Mouse (Mus musculus): Measurements from ENCODE around the gene AC129217.1. TPM values are rescaled to one million over a fixed set of nuclear protein-coding genes. Genes with fewer than 3 reads are reported as not detected.

AC129217.1 gene
- not detected in 2 replicates for polyA plus RNA-seq (2015; fragmentation: Nextera tagmentation; extraction: Ambion mirVana)

DNA sequence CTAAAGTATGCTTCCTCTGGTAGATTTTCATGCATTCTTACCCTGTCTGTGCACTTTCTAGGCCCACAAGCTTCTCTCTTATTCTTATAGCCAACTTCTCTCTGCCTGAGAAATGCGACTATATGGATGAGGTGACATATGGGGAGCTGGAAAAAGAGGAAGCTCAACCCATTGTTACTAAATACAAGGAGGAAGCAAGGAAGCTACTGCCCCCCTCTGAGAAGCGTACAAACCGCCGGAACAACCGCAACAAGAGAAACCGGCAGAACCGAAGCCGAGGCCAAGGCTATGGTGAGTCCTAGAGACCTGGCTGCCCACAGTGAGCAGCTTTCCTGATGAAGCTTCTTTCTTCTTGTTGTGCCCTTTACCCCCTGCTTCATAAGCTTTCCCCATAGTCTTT lies at the start of gene AC129217.1:
Gene AC129217.1, plus strand, starts transcription at position 114 of the 400 bp plus-strand sequence.
- Histone ChIP-seq H3K9ac (replicated peaks) (no peak within 1 kb of the TSS), H3K36me3 (peaks cover 98% of the 10 kb centered on the region), H3K4me2 (replicated peaks) (no peak within 1 kb of the TSS), H3K27me3 (no peaks in the 10 kb centered on the region), H3K4me1 (replicated peaks) (no peaks in the 10 kb centered on the region), H3K4me3 (replicated peaks) (no peak within 1 kb of the TSS), H3K27ac (no peak within 1 kb of the TSS), H3K9me3 (no peaks in the 10 kb centered on the region)
- WGBS: 92% methylated on average over 8 of the region's 8 CpGs
- no peak for ATAC-seq

DNA sequence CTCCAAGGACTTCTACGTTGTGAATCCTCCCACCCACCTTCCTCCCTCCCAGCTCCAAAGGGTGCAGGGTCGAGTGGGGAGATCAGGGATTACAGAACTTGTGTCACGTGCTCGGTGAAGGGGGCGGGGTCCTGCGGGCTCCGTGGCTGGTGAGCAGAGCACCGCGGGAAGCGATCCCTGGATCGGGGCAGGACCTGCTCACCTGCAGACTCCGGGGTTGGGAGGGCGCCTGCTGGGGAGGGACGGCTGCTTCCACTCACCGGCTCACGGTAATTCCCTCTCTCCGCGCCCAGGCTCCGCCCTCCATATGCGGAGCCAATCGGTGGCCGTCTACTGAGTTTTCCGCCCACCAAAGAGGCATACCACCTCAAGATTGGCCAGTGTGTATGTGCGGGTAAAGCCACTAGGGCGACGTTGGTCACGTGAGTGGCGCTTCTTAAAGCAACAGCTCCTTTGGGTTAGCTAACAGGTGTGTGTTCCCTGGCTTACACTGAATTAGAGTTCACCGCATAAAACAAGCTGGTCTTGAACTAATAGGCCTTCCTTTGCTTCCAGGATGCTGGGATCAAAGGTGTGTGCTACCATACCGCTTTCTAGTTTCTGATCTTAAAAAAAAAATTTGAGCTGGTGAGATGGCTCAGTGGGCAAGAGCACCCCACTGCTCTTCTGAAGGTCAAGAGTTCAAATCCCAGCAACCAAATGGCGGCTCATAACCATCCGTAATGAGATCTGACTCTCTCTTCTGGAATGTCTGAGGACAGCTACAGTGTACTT lies 43.4 kb upstream of the AC129217.1 start, which contains the start of gene Taf6l:
Gene Taf6l, minus strand, starts transcription at position 410 of the 774 bp plus-strand sequence.
- H3K27ac ChIP-seq: peak within 1 kb of the TSS; percentile 74
- peak within 1 kb of the TSS; percentile 73 for H3K4me3 ChIP-seq (replicated peaks)
- ATAC-seq: peak; percentile 100
- no peaks in the 10 kb centered on the region for H3K27me3 ChIP-seq
- WGBS: 1% methylated on average over 31 of the region's 32 CpGs
- peak within 1 kb of the TSS; percentile 72 for H3K9ac ChIP-seq (replicated peaks)
- no peaks in the 10 kb centered on the region for H3K9me3 ChIP-seq
- peaks cover 34% of the 10 kb centered on the region for H3K36me3 ChIP-seq
- peaks cover 34% of the 10 kb centered on the region for H3K4me1 ChIP-seq (replicated peaks)
- H3K4me2 ChIP-seq (replicated peaks): peak within 1 kb of the TSS; percentile 59

GRCm38 (mm10) chr19:8788521-8788920 lies 41.1 kb upstream of the AC129217.1 start:
- Histone ChIP-seq H3K4me1 (replicated peaks) (peaks cover 34% of the 10 kb centered on the region), H3K9me3 (peaks cover 3% of the 10 kb centered on the region; the same call in 1 of the 2 replicates), H3K4me2 (replicated peaks) (no peak overlapping the region), H3K27me3 (no peaks in the 10 kb centered on the region), H3K9ac (replicated peaks) (peak overlapping the region; percentile 36; the same call in 1 of the 2 replicates), H3K4me3 (replicated peaks) (no peak overlapping the region), H3K27ac (peak overlapping the region; percentile 78), H3K36me3 (peaks cover 24% of the 10 kb centered on the region)
- WGBS: 19% methylated on average over 3 of the region's 3 CpGs
- no peak for ATAC-seq

DNA sequence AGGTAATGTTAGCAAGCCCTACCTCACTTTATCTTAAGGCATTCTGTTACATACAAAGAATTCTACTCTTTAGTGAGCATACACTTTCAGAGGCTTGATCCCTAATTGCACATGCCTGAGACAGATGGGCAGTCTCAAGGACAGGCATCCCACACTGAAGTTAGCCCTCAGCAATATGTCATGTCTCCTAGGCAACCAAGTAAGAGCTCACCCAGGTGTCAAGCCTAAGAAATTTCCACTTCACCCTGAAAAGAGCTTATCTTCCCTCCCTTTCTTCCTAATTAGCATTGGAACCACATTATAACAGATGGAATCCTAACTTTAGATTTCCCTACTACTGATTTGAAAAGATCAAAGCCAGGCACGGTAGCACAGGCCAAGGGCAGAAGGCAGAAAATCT lies 40.4 kb upstream of the AC129217.1 start:
- Histone ChIP-seq H3K9me3 (peaks cover 3% of the 10 kb centered on the region; the same call in 1 of the 2 replicates), H3K36me3 (peaks cover 26% of the 10 kb centered on the region), H3K4me3 (replicated peaks) (no peak overlapping the region), H3K4me1 (replicated peaks) (peaks cover 34% of the 10 kb centered on the region), H3K27me3 (no peaks in the 10 kb centered on the region), H3K9ac (replicated peaks) (peak overlapping the region; percentile 36; the same call in 1 of the 2 replicates), H3K4me2 (replicated peaks) (no peak overlapping the region; the same call in 1 of the 2 replicates), H3K27ac (peak overlapping the region; percentile 78)
- WGBS: 20% methylated on average over 1 of the region's 1 CpGs
- no peak for ATAC-seq

DNA sequence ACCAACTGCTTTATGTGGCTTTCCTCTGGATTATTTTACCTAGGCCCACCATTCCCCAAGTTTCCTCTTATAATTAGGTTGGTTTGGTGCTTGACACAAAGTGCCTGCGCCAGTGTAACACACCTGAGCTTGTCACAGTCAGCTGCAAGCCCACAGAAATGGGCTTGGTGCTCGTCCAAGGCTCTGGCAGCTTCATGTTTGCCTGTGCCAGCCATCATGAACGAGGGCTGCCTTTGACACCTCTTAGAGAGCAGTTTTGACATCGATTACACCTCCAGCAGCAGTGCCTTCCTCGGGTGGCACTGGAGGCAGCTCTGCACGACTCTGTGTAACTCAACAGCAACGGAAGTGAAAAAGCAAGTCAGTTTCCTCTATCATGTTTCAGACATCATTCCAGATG lies 39.4 kb upstream of the AC129217.1 start:
- Histone ChIP-seq H3K4me1 (replicated peaks) (peaks cover 30% of the 10 kb centered on the region), H3K9ac (replicated peaks) (0 out of 2 replicates have a peak overlapping the region, but pooled peaks have one; percentile 3), H3K27me3 (no peaks in the 10 kb centered on the region), H3K36me3 (peaks cover 35% of the 10 kb centered on the region), H3K4me2 (replicated peaks) (no peak overlapping the region), H3K4me3 (replicated peaks) (no peak overlapping the region), H3K9me3 (peaks cover 3% of the 10 kb centered on the region; the same call in 1 of the 2 replicates), H3K27ac (no peak overlapping the region; the same call in 1 of the 2 replicates)
- no peak for ATAC-seq
- 84% methylated on average over 7 of the region's 7 CpGs for WGBS

DNA sequence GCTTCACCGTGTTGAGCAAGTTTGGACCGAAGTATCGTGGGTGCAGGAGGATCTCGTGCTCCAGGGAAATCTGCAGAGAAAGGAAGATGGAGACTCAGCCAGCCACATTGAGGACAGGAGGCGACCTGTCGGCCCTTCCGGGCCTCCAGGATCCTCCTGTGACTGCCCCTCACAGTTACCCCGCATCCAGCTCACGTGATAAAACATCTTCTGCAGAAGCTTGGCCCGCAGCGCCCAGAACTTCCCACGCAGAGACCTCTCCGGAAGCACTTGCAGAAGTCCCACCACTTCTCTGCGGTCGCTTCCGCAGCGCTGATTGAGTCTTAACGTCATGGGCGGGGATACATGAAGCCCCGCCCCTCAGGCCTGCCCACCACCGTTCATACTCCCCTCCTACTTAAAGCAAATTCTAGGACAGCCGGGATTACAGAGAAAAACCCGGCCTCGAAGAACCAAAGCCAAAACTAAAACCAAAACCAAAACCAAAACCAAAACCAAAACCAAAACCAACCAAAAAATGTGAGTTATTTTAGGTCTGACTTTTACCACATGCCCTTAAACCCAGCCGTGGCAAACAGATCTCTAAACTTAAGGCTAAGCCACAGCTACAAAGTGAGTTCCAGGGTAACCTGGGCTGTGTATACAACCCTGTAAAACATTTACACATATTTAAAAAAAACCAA lies 31.2 kb upstream of the AC129217.1 start, which contains the start of gene Polr2g:
Gene Polr2g, minus strand, starts transcription at position 314 of the 683 bp plus-strand sequence.
- 2% methylated on average over 25 of the region's 25 CpGs for WGBS
- peak within 1 kb of the TSS; percentile 86 for H3K4me3 ChIP-seq (replicated peaks)
- peak within 1 kb of the TSS; percentile 55 for H3K27ac ChIP-seq
- peaks cover 27% of the 10 kb centered on the region for H3K4me1 ChIP-seq (replicated peaks)
- H3K27me3 ChIP-seq: no peaks in the 10 kb centered on the region
- peak within 1 kb of the TSS; percentile 83 for H3K9ac ChIP-seq (replicated peaks)
- H3K4me2 ChIP-seq (replicated peaks): peak within 1 kb of the TSS; percentile 75
- H3K36me3 ChIP-seq: peaks cover 23% of the 10 kb centered on the region
- H3K9me3 ChIP-seq: no peaks in the 10 kb centered on the region
- peak; percentile 56 for ATAC-seq

DNA sequence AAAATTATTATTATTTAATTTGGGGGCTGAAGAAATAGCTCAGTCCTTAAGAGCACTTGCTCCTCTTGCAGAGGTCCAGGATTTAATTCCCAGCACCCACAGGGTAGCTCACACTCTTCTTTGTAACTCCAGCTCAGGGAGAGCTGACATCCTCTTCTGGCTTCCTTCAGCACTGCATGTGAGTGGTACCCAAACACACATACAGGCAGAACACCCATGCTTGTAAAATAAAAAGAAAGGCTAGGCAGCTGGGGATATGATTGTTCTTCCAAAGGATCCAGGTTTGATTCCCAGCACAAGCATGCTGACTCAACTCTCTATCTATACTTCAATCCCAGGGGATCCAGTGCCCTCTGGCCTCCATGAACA lies 30.6 kb upstream of the AC129217.1 start:
- ATAC-seq: no peak
- H3K27ac ChIP-seq: no peak overlapping the region
- H3K9me3 ChIP-seq: no peaks in the 10 kb centered on the region
- H3K4me2 ChIP-seq (replicated peaks): peak overlapping the region; percentile 75; the same call in 1 of the 2 replicates
- peaks cover 20% of the 10 kb centered on the region for H3K36me3 ChIP-seq
- H3K9ac ChIP-seq (replicated peaks): no peak overlapping the region
- peak overlapping the region; percentile 86 for H3K4me3 ChIP-seq (replicated peaks)
- peaks cover 32% of the 10 kb centered on the region for H3K4me1 ChIP-seq (replicated peaks)
- H3K27me3 ChIP-seq: no peaks in the 10 kb centered on the region

GRCm38 (mm10) chr19:8802130-8802821 lies 27.3 kb upstream of the AC129217.1 start, which contains the start of gene Zbtb3:
Gene Zbtb3 (plus strand): TSS chr19:8802555.
- Histone ChIP-seq H3K27ac (peak within 1 kb of the TSS; percentile 90), H3K4me2 (replicated peaks) (peak within 1 kb of the TSS; percentile 62), H3K4me3 (replicated peaks) (peak within 1 kb of the TSS; percentile 60), H3K9ac (replicated peaks) (peak within 1 kb of the TSS; percentile 71), H3K9me3 (no peaks in the 10 kb centered on the region), H3K36me3 (peaks cover 30% of the 10 kb centered on the region), H3K27me3 (no peaks in the 10 kb centered on the region), H3K4me1 (replicated peaks) (peaks cover 34% of the 10 kb centered on the region)
- WGBS: under 1% methylated on average over 30 of the region's 30 CpGs
- peak; percentile 98 for ATAC-seq

- 89% methylated on average over 9 of the region's 9 CpGs for WGBS
- peaks cover 28% of the 10 kb centered on the region for H3K4me1 ChIP-seq (replicated peaks)
- no peak for ATAC-seq
- H3K9me3 ChIP-seq: no peaks in the 10 kb centered on the region
- H3K9ac ChIP-seq (replicated peaks): peak overlapping the region; percentile 71; the same call in 1 of the 2 replicates
- H3K27ac ChIP-seq: peak overlapping the region; percentile 64; the same call in 1 of the 2 replicates
- H3K4me2 ChIP-seq (replicated peaks): peak overlapping the region; percentile 62
- peak overlapping the region; percentile 60 for H3K4me3 ChIP-seq (replicated peaks)
- peaks cover 39% of the 10 kb centered on the region for H3K36me3 ChIP-seq
- H3K27me3 ChIP-seq: no peaks in the 10 kb centered on the region
Observed at GRCm38 (mm10) chr19:8803204-8803780, 26.3 kb upstream of the AC129217.1 start.

DNA sequence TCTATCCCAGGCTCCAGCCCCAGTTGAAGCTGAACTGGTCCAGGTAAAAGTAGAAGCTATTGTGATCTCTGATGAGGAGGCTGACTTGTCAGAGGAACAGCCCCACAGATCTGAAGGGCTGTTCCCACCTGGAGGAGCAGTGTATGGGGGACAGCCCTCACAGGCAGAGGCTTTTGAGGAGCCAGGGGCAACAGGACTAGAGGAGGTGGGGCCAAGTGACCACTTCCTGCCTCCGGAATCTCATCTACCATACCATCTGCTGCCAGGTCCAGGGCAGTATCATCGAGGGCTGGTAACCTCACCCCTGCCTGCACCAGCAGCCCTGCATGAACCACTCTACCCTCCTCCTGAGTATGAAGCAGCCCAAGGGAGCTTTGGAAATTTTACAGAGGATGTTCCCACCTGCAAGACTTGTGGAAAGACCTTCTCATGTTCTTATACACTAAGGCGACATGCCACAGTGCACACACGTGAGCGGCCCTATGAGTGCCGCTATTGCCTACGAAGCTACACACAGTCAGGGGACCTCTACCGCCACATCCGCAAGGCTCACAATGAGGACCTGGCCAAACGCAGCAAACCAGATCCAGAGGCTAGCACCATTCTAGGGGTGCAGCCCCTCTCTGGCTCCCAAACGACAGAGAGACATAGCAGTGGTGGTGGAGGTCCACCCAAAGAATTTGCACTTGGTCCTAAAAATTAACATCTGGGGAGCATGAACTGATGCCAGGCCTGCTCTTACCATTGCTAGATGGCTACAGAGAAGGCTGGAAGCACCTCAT lies 25.5 kb upstream of the AC129217.1 start:
- Histone ChIP-seq H3K9me3 (no peaks in the 10 kb centered on the region), H3K9ac (replicated peaks) (no peak overlapping the region), H3K4me1 (replicated peaks) (peaks cover 24% of the 10 kb centered on the region), H3K36me3 (peaks cover 45% of the 10 kb centered on the region), H3K4me3 (replicated peaks) (no peak overlapping the region), H3K27me3 (no peaks in the 10 kb centered on the region), H3K4me2 (replicated peaks) (no peak overlapping the region), H3K27ac (no peak overlapping the region)
- ATAC-seq: no peak
- WGBS: 92% methylated on average over 11 of the region's 11 CpGs

- Histone ChIP-seq H3K36me3 (peaks cover 66% of the 10 kb centered on the region), H3K4me1 (replicated peaks) (peaks cover 20% of the 10 kb centered on the region), H3K4me2 (replicated peaks) (no peak overlapping the region), H3K27ac (no peak overlapping the region), H3K27me3 (no peaks in the 10 kb centered on the region), H3K9me3 (no peaks in the 10 kb centered on the region), H3K9ac (replicated peaks) (no peak overlapping the region; the same call in 1 of the 2 replicates), H3K4me3 (replicated peaks) (no peak overlapping the region)
- ATAC-seq: no peak
- 93% methylated on average over 5 of the region's 5 CpGs for WGBS
Observed at GRCm38 (mm10) chr19:8806810-8807209, 22.8 kb upstream of the AC129217.1 start.

Data from midbrain, embryonic 13.5 days (tissue).